Mouse (Mus musculus) olfactory bulb, adult 2 months (tissue): ENCODE measurements at regions not wholly inside any gene's neighbourhood (a gene's known extent, or its start where the extent isn't known, plus 50 kb on each side); places are given as distances from the start of the nearest gene placed in this dataset.

Experiments used
- CTCF ChIP-seq: fragments of 200-500 bp; IDR thresholded peaks from 2 replicates; pipeline ENCODE4 v1.5.1; 2012; ENCODE audit warnings: low read depth, mild to moderate bottlenecking, low read length, moderate library complexity; ENCODE audit not compliant: insufficient read depth
- POLR2A ChIP-seq: fragments of 200-500 bp; IDR thresholded peaks from 2 replicates; pipeline ENCODE4 v1.6.1; 2012; ENCODE audit warnings: mild to moderate bottlenecking, low read depth, low read length, moderate library complexity; ENCODE audit not compliant: insufficient read depth

DNA sequence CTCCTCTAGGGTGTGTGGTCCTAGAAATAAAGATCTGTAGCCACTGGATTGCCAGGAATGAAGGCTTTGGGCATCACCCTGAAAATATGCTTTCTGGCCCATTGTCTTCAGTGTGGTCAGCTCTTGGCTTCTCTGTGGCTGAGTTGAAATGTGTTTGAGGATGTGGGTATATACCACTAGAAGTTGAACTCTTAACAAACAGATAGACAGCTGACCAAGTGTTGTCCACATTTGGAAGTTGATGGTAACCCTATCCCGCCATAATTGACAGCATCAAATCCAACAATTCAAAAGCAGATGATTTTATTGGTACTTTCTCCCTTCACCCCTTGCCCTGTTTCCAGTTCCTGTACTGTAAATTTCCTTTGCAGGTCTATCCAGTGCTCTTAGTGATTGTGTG lies 448.7 kb downstream of the Fgf9 start:
- TF ChIP-seq POLR2A = no peak
- no peak for TF ChIP-seq CTCF
